Mouse (Mus musculus) CD4-positive, CD25-positive, alpha-beta regulatory T cell, adult 2 months (primary cell): ENCODE measurements around the gene Olfr750.

Experiments used
- DNase-seq: peaks from one replicate; pipeline ENCODE4 v3.0.0-alpha.2; 2012; ENCODE audit warnings: low read depth, low spot score

Olfr750 gene

GRCm38 (mm10) chr14:51027387-51028155 is 46.7 kb downstream of the Olfr750 start:
- peak; percentile 5 for DNase-seq

GRCm38 (mm10) chr14:51026391-51027133 is 47.7 kb downstream of the Olfr750 start:
- peak; percentile 92 for DNase-seq

GRCm38 (mm10) chr14:51024820-51025219 is 49.4 kb downstream of the Olfr750 start:
- DNase-seq: no peak

- DNase-seq: no peak
Measured at GRCm38 (mm10) chr14:51023457-51023856, 50.8 kb downstream of the Olfr750 start.

- DNase-seq: no peak
Measured at GRCm38 (mm10) chr14:51017256-51017655, 57.0 kb downstream of the Olfr750 start.
